16 mouse cellular contexts compared by ENCODE assay signal in genomic region chr1:128659857-128660256, GRCm38 (mm10).
DNase-seq lines count a peak whose midpoint lies in the region; ATAC-seq and TF ChIP-seq lines count a peak whose summit lies in the region.
"Had no signal": no experiment of that assay in that cellular context is flagged by ENCODE, and none has a peak within 500 bp of the region (broad histone marks: within the 10 kb centered on the region; RNA-seq: fewer than 3 reads in every experiment).

No protein-coding gene starts in this region.

- CTCF ChIA-PET in Patski (lab: Charles Lee) = no interaction called here

- WGBS in forebrain, embryonic 14.5 days = 28% methylated on average over 1 of the region's 1 CpGs

- peaks cover 6% of the 10 kb centered on the region; the same call in 1 of the 2 replicates for H3K4me1 ChIP-seq in forebrain, embryonic 14.5 days (ENCODE audit: control insufficient read depth, insufficient read depth, low read length)
- H3K4me1 ChIP-seq: heart, embryonic 13.5 days; limb, embryonic 12.5 days had no signal

- H3K36me3 ChIP-seq in forebrain, embryonic 14.5 days (ENCODE audit: control insufficient read depth, insufficient read depth, low read length) = no peaks in the 10 kb centered on the region
- H3K36me3 ChIP-seq: heart, embryonic 13.5 days; limb, embryonic 12.5 days; stomach, embryonic 15.5 days had no signal

- H3K9me3 ChIP-seq in forebrain, embryonic 14.5 days (replicated peaks; ENCODE audit: control insufficient read depth, low read length) = no peaks in the 10 kb centered on the region
- H3K9me3 ChIP-seq: heart, embryonic 13.5 days; stomach, embryonic 15.5 days had no signal

- in situ Hi-C loops in Patski (cut with MboI; ENCODE audit: low pct_unique_long_range_greater_than_20kb) = no loop called here

- POLR2A ChIA-PET in Patski (lab: Charles Lee) = no interaction called here

- H3K27me3 ChIP-seq in Patski = no peaks in the 10 kb centered on the region
- H3K27me3 ChIP-seq in forebrain, embryonic 14.5 days (replicated peaks; ENCODE audit: control insufficient read depth, insufficient read depth, low read length) = no peaks in the 10 kb centered on the region
- H3K27me3 ChIP-seq: CH12.LX; limb, embryonic 12.5 days; stomach, embryonic 15.5 days had no signal

- DNase-seq in left cerebral cortex, postnatal 4 days = peak; percentile 14
- DNase-seq in left cerebral cortex, postnatal 10 days (ENCODE audit: extremely low spot score in 1 of 2, low spot score in 2 of 2) = no peak
- DNase-seq in Patski (ENCODE audit: low read depth, low spot score) = peak; percentile 19
- DNase-seq in forebrain, embryonic 14.5 days (ENCODE audit: low spot score) = peak; percentile 27
- DNase-seq in layer of hippocampus, adult 2 months (ENCODE audit: low spot score in 2 of 2) = peak; percentile 20 to 47
- no peak for DNase-seq in urinary bladder, postnatal 25 days (ENCODE audit: low spot score)
- no peak for DNase-seq in heart, postnatal 14 days
- DNase-seq: cerebellum, postnatal 36 days; liver, postnatal 0 days; thymus, postnatal 25 days had no signal

- H3K9ac ChIP-seq in forebrain, embryonic 14.5 days (ENCODE audit: low read length) = no peak overlapping the region
- H3K9ac ChIP-seq: heart, embryonic 13.5 days; limb, embryonic 12.5 days; liver, postnatal 0 days; stomach, embryonic 15.5 days had no signal

- intact Hi-C loops in left cerebral cortex, postnatal 4 days (cut with DNase I) = no loop called here
- intact Hi-C loops in left cerebral cortex, postnatal 10 days (cut with DNase I) = no loop called here
- intact Hi-C loops in heart, postnatal 14 days (cut with DNase I) = no loop called here

- no peak overlapping the region for H3K4me2 ChIP-seq in forebrain, embryonic 14.5 days (ENCODE audit: low read length)
- H3K4me2 ChIP-seq: heart, embryonic 13.5 days; limb, embryonic 12.5 days; stomach, embryonic 15.5 days had no signal

- H3K4me3 ChIP-seq in forebrain, embryonic 14.5 days (ENCODE audit: low read depth, low read length) = no peak overlapping the region
- H3K4me3 ChIP-seq in layer of hippocampus, adult 2 months = no peak overlapping the region
- H3K4me3 ChIP-seq: heart, embryonic 13.5 days; limb, embryonic 12.5 days; stomach, embryonic 15.5 days had no signal

- ATAC-seq in Patski = peak; percentile 54
- ATAC-seq in forebrain, embryonic 14.5 days = peak; percentile 60
- ATAC-seq: inflammation-experienced regulatory T-cells, adult 6 months; liver, postnatal 0 days had no signal

- TF ChIP-seq CTCF in Patski (IDR thresholded peaks at IDR 0.05) = no peak
- TF ChIP-seq CTCF in layer of hippocampus, adult 2 months (conservative IDR thresholded peaks at IDR 0.05) = no peak

- no peak overlapping the region for H3K27ac ChIP-seq in forebrain, embryonic 14.5 days (ENCODE audit: low read depth, low read length)
- peak overlapping the region; percentile 52; the same call in 1 of the 2 replicates for H3K27ac ChIP-seq in layer of hippocampus, adult 2 months
- H3K27ac ChIP-seq: heart, embryonic 13.5 days; kidney, postnatal 0 days; limb, embryonic 12.5 days; stomach, embryonic 15.5 days had no signal

Comparison
In these comparisons a context has a peak if more than half of its experiments do, and no peak if none do; other contexts are left out.
1. DNase-seq: peak in left cerebral cortex, postnatal 4 days (single experiment), Patski (single experiment), forebrain, embryonic 14.5 days (single experiment) and layer of hippocampus, adult 2 months (2 of 2); none in left cerebral cortex, postnatal 10 days (0 of 2), urinary bladder, postnatal 25 days (single experiment) and heart, postnatal 14 days (0 of 2).